Mouse (Mus musculus) left cerebral cortex, postnatal 36 days (tissue): ENCODE measurements around the gene Rex1bd. TPM values are rescaled to one million over a fixed set of nuclear protein-coding genes. Genes with fewer than 3 reads are reported as not detected.
"Not testable (repeated sequence)": the region's sequence is repeated elsewhere in the genome, so short reads cannot be mapped to it uniquely, and the experiment has no call there.

ENCODE experiments used
- DNase-seq, 2 experiments: peaks; one replicate each; pipeline ENCODE4 v3.0.0; 2021 to 2022; ENCODE audit warnings: low spot score in 2 of 2, mixed read lengths in 1 of 2
- intact Hi-C: fragments of 180-260 bp; cut with DNase I; formaldehyde crosslinking; loops from one replicate; pipeline ENCODE4 v1.15.1; 2025
- total RNA-seq, 2 experiments: library from RNA; stranded (reverse); gene quantifications; 2 replicates each; pipeline ENCODE4 v1.2.3; 2021

Gene Rex1bd
- total RNA-seq, 2 experiments from 2014 or later = 106 to 108 TPM

GRCm38 (mm10) chr8:70530314-70530713 lies 23.8 kb upstream of the Rex1bd start:
- intact Hi-C loops = no loop called here
- DNase-seq = no peak

DNA sequence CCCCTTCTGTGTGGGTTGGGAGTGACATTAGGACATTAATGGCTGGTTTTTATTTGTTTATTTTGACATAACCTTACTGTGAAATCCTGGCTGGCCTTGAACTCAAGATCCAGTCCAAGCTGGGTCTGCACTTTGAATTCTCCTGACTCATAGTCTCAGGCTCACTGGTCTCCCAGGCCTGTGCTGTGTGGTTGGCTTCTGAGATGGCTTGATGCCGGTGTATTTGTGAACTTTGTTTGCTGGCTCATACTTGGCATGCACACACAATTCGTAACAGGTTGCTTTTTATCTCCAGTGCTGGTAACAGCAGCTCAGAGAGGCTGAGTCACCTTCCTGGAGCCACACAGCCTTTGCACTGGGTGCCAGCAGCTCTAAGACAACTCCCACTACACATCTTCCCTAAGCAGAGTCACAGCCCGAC lies 23.2 kb upstream of the Rex1bd start:
- DNase-seq = no peak
- intact Hi-C loops = no loop called here

GRCm38 (mm10) chr8:70529299-70529698 lies 22.7 kb upstream of the Rex1bd start:
- intact Hi-C loops = no loop called here
- no peak for DNase-seq

GRCm38 (mm10) chr8:70528182-70528797 lies 21.7 kb upstream of the Rex1bd start:
- intact Hi-C loops = no loop called here
- no peak for DNase-seq

DNA sequence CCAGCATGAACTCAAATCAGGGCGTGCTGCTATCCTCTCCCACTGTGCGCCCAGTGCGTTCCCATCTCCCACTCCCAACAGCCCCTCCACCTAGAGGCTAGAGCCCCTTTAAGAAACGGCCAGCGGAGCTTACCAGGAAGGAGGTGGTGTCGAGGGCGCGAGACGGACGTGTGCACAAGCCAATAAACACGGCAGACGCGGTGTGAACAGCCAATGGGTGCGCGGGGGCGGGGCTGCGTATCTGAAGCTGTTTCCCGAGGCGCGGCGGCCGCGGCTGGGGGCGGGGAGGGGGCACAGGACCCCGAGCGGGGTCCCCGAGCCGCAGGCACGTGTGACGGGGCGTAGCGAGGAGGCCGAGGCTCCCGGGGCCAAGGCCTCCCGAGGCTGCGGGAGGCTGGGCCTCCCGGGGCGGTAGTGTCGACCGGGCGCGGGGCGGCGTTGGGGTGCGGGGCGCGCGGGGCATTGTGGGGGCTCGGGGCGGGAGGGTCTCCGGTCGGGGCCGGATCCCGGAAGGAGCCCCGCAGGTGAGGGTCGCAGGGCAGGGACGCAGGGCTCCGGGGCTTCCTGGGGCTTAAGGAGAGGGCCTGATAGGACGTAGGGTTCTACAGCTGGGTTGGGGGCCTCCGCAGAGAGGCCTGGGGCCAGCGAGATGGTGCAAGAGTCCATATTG lies 21.1 kb upstream of the Rex1bd start, which contains the start of the genes Fkbp8 and Kxd1:
TSS of gene Fkbp8 (plus strand) at position 213 of the 670 bp plus-strand sequence.
TSS of gene Kxd1 (minus strand) at position 445 of the 670 bp plus-strand sequence.
- intact Hi-C loops = no loop called here
- DNase-seq = peak; percentile 99

- no peak for DNase-seq
- intact Hi-C loops = no loop called here
Measured at GRCm38 (mm10) chr8:70527111-70527511, 20.6 kb upstream of the Rex1bd start.

GRCm38 (mm10) chr8:70522592-70523403 lies 16.2 kb upstream of the Rex1bd start:
- intact Hi-C loops = no loop called here
- DNase-seq = peak; percentile 95 to 97

DNA sequence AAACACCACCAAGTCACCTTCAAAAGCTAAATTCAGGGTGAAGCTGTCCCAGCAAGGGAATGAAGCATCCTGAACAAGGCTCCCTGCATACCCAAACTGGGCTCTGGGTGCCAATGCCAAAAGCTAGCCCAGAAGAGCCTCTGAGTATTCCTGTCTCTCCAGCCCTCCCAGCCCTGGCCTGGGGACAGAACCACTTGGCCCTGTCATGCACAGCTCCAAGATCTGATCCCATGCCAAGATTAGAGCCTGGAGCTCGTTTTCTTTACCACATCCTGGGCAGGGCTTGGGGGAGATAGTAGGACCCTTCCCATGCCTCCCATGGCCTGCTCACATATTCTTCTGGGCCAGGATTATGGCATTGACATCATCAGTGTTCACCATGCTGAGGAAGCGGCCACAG lies 13.1 kb upstream of the Rex1bd start:
- intact Hi-C loops = no loop called here

DNA sequence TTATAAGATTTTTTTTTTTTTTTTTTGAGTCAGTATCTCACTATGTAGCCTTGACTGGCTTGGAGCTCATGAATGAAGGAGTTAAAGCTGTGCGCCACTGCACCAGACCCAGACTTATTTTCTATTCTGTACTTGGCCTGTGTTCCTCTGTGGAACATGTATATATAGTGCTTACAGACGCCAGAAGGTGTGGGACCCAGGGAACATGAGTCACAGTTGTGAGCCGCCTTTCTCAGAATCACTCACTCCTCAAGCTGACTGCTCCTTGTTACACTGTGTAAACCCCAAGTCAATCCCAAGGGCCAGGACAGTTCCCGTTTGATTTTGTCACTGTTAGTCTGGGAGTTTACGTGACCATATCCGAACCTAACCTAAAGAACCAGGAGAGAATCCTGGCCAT lies 12.5 kb upstream of the Rex1bd start:
- no peak for DNase-seq

More for the DNA sequence above, 13.1 kb upstream of the Rex1bd start:
- no peak for DNase-seq

GRCm38 (mm10) chr8:70517940-70518643 lies 11.5 kb upstream of the Rex1bd start:
- intact Hi-C loops = no loop called here
- DNase-seq = no peak

More for the DNA sequence above, 12.5 kb upstream of the Rex1bd start:
- intact Hi-C loops = no loop called here

GRCm38 (mm10) chr8:70513441-70513840 lies 6.9 kb upstream of the Rex1bd start:
- DNase-seq = peak in 1 of 2 experiments; percentile 70
- intact Hi-C loops = no loop called here

GRCm38 (mm10) chr8:70512253-70512903 lies 5.8 kb upstream of the Rex1bd start:
- intact Hi-C loops = no loop called here
- DNase-seq = no peak

- DNase-seq = no peak
- intact Hi-C loops = no loop called here
Measured at GRCm38 (mm10) chr8:70511770-70512169, 5.2 kb upstream of the Rex1bd start.

DNA sequence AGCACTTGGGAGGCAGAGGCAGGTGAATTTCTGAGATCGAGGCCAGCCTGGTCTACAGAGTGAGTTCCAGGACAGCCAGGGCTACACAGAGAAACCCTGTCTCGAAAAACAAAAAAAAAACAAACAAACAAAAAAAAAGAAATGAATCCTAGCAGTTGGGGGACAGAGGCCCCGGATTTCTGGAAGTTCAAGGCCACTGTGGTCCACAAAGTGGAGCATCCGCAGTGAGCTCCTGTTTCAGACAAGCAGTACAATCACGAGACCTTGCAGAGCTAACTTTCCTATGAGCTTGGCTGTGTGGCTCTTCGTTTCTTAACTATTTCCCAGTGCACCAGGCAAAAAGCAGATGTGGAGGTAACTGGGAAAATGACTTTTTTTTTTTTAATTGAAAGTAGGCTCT lies 4.6 kb upstream of the Rex1bd start:
- intact Hi-C loops, DNase-seq: not testable (repeated sequence)

DNA sequence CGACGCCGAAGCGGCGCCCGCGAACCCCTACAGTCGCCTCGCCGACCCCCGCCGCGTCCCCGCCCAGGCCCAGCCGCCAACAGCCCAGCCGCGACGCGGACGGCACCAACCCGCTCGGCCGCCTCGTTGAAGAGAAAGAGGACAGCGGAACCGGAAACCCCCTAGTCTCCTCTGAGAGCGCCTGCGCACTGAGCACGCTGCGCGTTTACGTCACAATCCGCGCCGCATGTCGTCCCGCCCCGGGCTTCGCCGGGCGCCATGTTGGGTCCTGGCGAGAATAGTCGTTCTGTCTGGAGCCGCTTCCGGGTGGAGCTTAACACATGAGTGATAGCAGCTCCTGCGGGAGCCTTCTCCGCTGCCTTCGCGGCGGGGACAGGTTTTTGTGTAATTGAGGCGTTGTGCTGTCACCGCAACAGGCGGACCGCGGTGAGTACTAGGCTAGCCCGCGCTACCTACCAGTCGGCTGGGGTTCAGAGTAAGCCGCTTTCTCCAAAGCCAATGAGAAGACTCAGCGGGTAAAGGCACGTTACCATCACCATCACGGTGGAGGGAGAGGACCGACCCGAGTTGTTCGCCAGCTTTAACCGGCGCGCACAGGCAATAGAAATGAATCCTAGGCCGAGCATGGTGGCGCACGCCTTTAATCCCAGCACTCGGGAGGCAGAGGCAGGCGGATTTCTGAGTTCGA lies 3.8 kb upstream of the Rex1bd start, which contains the start of gene Uba52:
TSS of gene Uba52 (minus strand) at position 574 of the 688 bp plus-strand sequence.
- intact Hi-C loops = no loop called here
- peak; percentile 98 for DNase-seq

- intact Hi-C loops = loop anchor here (5.0 kb wide), 2 partner anchors 157 to 177 kb away; partner anchors contain the start of gene Upf1
Measured at GRCm38 (mm10) chr8:70509281-70509952, 2.9 kb upstream of the Rex1bd start.

GRCm38 (mm10) chr8:70507027-70507393 lies 458 bp upstream of the Rex1bd start:
- DNase-seq = no peak

More at GRCm38 (mm10) chr8:70509281-70509952, 2.9 kb upstream of the Rex1bd start:
- DNase-seq = no peak

More at GRCm38 (mm10) chr8:70507027-70507393, 458 bp upstream of the Rex1bd start:
- intact Hi-C loops = loop anchor here (5.0 kb wide), 2 partner anchors 155 to 175 kb away; partner anchors contain the start of gene Upf1
